Mouse (Mus musculus) neural tube, embryonic 11.5 days (tissue): ENCODE data around the gene Ctsk. TPM values are rescaled to one million over a fixed set of nuclear protein-coding genes. Genes with fewer than 3 reads are reported as not detected.

Source experiments
- ATAC-seq: fragments of 200-750 bp; cut with Nextera tagmentation; 2 replicates; pipeline ENCODE4 v1.8.0; 2017; ENCODE audit warnings: moderate number of reproducible peaks, mild to moderate bottlenecking, moderate TSS enrichment, moderate library complexity; ENCODE audit not compliant: insufficient read depth, low FRiP score, low TSS enrichment
- DNase-seq: peaks from one replicate; pipeline ENCODE4 v3.0.0-alpha.2; 2015; ENCODE audit warnings: low spot score
- H3K27ac ChIP-seq: fragments of 300-500 bp; sonication (generic); 2 replicates; pipeline ENCODE4 v1.5.1; 2014; ENCODE audit warnings: low read depth, mild to moderate bottlenecking, low read length
- H3K27me3 ChIP-seq: fragments of 300-500 bp; sonication (generic); 2 replicates; pipeline ENCODE4 v1.6.1; 2014; ENCODE audit warnings: mild to moderate bottlenecking, low read length, mixed read lengths; ENCODE audit not compliant: control insufficient read depth, insufficient read depth
- H3K36me3 ChIP-seq: fragments of 300-500 bp; sonication (generic); 2 replicates; pipeline ENCODE4 v1.6.1; 2014; ENCODE audit warnings: mild to moderate bottlenecking, low read length, moderate library complexity, mixed read lengths; ENCODE audit not compliant: control insufficient read depth, insufficient read depth
- H3K4me1 ChIP-seq: fragments of 300-500 bp; sonication (generic); 2 replicates; pipeline ENCODE4 v1.6.1; 2014; ENCODE audit warnings: low read length, mixed read lengths; ENCODE audit not compliant: control insufficient read depth, insufficient read depth
- H3K4me2 ChIP-seq: fragments of 300-500 bp; sonication (generic); 2 replicates; pipeline ENCODE4 v1.6.1; 2014; ENCODE audit warnings: low read depth, mild to moderate bottlenecking, moderate library complexity
- H3K4me3 ChIP-seq: fragments of 300-500 bp; sonication (generic); 2 replicates; pipeline ENCODE4 v1.5.1; 2014; ENCODE audit warnings: low read depth, low read length
- H3K9ac ChIP-seq: fragments of 300-500 bp; sonication (generic); 2 replicates; pipeline ENCODE4 v1.6.1; 2014; ENCODE audit warnings: mild to moderate bottlenecking, low read length
- H3K9me3 ChIP-seq: fragments of 300-500 bp; sonication (generic); 2 replicates; pipeline ENCODE4 v1.6.1; 2016; ENCODE audit warnings: low read length; ENCODE audit not compliant: control insufficient read depth
- WGBS: fragments of 180-500 bp; shearing (Covaris S2); extraction: QIAGEN DNeasy Blood & Tissue Kit; methylation state at CpG from one replicate; pipeline ENCODE4 v1.1.7; 2014; 5-methylcytosine and 5-hydroxymethylcytosine counted together
- polyA plus RNA-seq: library from polyadenylated mRNA; unstranded; fragments of >200 nt; fragmentation: Nextera tagmentation; extraction: Ambion mirVana; gene quantifications from 2 replicates; pipeline ENCODE4 v1.2.1, GENCODE M21; 2014

The Ctsk gene
- polyA plus RNA-seq, 1 experiment from 2014 or later = 8.4 TPM

- H3K4me2 ChIP-seq = no peak overlapping the region
- no peak for DNase-seq
- no peaks in the 10 kb centered on the region for H3K4me1 ChIP-seq
- H3K27me3 ChIP-seq = no peaks in the 10 kb centered on the region
- no peak overlapping the region for H3K9ac ChIP-seq
- H3K36me3 ChIP-seq = peaks cover 1% of the 10 kb centered on the region; the same call in 1 of the 2 replicates
- H3K9me3 ChIP-seq = no peaks in the 10 kb centered on the region
- WGBS = 89% methylated on average over 3 of the region's 3 CpGs
- H3K4me3 ChIP-seq = no peak overlapping the region
- ATAC-seq = no peak
- H3K27ac ChIP-seq = no peak overlapping the region
Measured at GRCm38 (mm10) chr3:95488679-95489078, 10.4 kb upstream of the Ctsk start.

GRCm38 (mm10) chr3:95490238-95490637 lies 8.8 kb upstream of the Ctsk start:
- DNase-seq = no peak
- no peak for ATAC-seq

DNA sequence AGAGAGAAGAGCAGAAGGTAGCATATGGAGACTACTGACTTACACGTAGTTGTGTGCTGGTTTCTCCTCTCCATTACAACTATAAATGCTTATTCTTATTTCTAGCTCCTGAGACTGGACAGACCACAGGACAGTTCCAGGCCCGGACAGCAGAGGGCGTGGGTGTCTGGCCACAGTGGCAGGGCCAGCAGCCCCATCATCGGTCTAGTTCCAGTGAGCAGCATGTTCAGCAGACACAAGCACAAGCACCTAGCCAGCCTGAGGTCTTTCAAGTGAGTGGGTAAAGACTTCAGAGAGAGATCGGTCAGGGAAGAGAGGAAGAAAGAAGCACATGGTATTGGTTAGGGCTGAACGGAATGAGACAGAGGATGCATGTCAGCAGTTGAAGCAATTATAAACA lies 4.7 kb upstream of the Ctsk start:
- Histone ChIP-seq H3K36me3 (peaks cover 3% of the 10 kb centered on the region; the same call in 1 of the 2 replicates), H3K4me1 (no peaks in the 10 kb centered on the region), H3K4me3 (no peak overlapping the region), H3K27ac (no peak overlapping the region), H3K9me3 (no peaks in the 10 kb centered on the region), H3K9ac (no peak overlapping the region), H3K27me3 (no peaks in the 10 kb centered on the region), H3K4me2 (no peak overlapping the region)
- 70% methylated on average over 6 of the region's 6 CpGs for WGBS
- DNase-seq = peak; percentile 69
- ATAC-seq = no peak

More at GRCm38 (mm10) chr3:95490238-95490637, 8.8 kb upstream of the Ctsk start:
- H3K4me1 ChIP-seq = no peaks in the 10 kb centered on the region
- peaks cover 3% of the 10 kb centered on the region; the same call in 1 of the 2 replicates for H3K36me3 ChIP-seq
- no peak overlapping the region for H3K4me2 ChIP-seq
- WGBS = 94% methylated on average over 2 of the region's 2 CpGs
- no peak overlapping the region for H3K4me3 ChIP-seq
- no peak overlapping the region for H3K27ac ChIP-seq
- H3K27me3 ChIP-seq = no peaks in the 10 kb centered on the region
- H3K9me3 ChIP-seq = no peaks in the 10 kb centered on the region
- no peak overlapping the region for H3K9ac ChIP-seq

- H3K27me3 ChIP-seq = no peaks in the 10 kb centered on the region
- DNase-seq (no peak), ATAC-seq (no peak)
- no peaks in the 10 kb centered on the region for H3K9me3 ChIP-seq
- no peak overlapping the region for H3K4me2 ChIP-seq
- H3K4me3 ChIP-seq = no peak overlapping the region
- H3K36me3 ChIP-seq = peaks cover 3% of the 10 kb centered on the region; the same call in 1 of the 2 replicates
- H3K27ac ChIP-seq = 0 out of 2 replicates have a peak overlapping the region, but pooled peaks have one; percentile 14
- 92% methylated on average over 2 of the region's 2 CpGs for WGBS
- no peaks in the 10 kb centered on the region for H3K4me1 ChIP-seq
- H3K9ac ChIP-seq = no peak overlapping the region
Measured at GRCm38 (mm10) chr3:95498229-95498628, 827 bp upstream of the Ctsk start.

- H3K27ac ChIP-seq = no peak overlapping the region
- WGBS = 67% methylated on average over 10 of the region's 10 CpGs
- no peaks in the 10 kb centered on the region for H3K27me3 ChIP-seq
- H3K9me3 ChIP-seq = no peaks in the 10 kb centered on the region
- DNase-seq (no peak), ATAC-seq (no peak)
- no peaks in the 10 kb centered on the region; the same call in 1 of the 2 replicates for H3K36me3 ChIP-seq
- H3K4me1 ChIP-seq = no peaks in the 10 kb centered on the region
- H3K4me2 ChIP-seq = no peak overlapping the region
- H3K4me3 ChIP-seq = no peak overlapping the region
- H3K9ac ChIP-seq = no peak overlapping the region
Measured at GRCm38 (mm10) chr3:95499496-95500140, 562 bp downstream of the Ctsk start.

DNA sequence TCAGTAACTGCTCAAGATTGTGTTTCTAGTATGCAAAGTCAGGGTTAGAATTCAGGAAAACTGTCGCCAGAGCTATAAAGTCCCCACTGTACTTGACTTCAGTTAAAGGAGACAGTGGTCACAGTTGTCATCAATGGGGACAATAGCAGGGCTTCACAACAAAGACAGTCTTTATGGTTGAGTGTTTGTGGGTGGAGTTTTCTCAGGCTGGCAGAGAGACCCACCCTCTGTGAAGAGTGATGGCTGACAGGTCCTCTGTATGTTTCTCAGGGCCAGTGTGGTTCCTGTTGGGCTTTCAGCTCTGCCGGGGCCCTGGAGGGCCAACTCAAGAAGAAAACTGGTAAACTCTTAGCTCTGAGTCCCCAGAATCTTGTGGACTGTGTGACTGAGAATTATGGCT lies 3.3 kb downstream of the Ctsk start:
- Histone ChIP-seq H3K4me1 (no peaks in the 10 kb centered on the region), H3K27ac (no peak overlapping the region), H3K9me3 (no peaks in the 10 kb centered on the region), H3K27me3 (no peaks in the 10 kb centered on the region), H3K9ac (no peak overlapping the region), H3K4me3 (no peak overlapping the region), H3K36me3 (no peaks in the 10 kb centered on the region), H3K4me2 (0 out of 2 replicates have a peak overlapping the region, but pooled peaks have one; percentile 6)
- WGBS = 25% methylated on average over 2 of the region's 2 CpGs
- DNase-seq (peak; percentile 9), ATAC-seq (0 out of 2 replicates have a peak, but pooled peaks have one; percentile 69)

DNA sequence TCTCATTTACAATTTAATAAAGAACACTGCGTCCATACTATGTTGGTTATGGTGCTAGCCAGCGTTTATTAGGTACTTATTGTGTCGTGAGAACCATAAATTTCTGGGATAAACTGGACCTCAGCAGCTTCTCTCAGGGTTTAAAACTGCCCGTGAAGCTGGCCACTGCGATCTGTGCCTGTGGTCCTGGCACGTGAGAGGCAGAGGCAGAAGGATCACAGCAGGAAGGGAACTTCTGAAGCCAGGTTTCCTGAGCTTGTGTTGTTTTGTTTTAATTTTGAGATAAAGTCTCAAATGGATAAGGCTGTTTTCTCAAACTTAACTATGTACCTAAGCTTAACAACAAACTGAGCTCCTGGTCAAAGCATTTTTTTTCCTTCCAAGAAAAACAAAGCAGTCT lies 10.3 kb downstream of the Ctsk start:
- H3K9me3 ChIP-seq = no peaks in the 10 kb centered on the region
- H3K4me3 ChIP-seq = no peak overlapping the region
- no peak overlapping the region for H3K27ac ChIP-seq
- H3K4me1 ChIP-seq = no peaks in the 10 kb centered on the region
- WGBS = 76% methylated on average over 6 of the region's 6 CpGs
- no peak overlapping the region for H3K9ac ChIP-seq
- no peak overlapping the region for H3K4me2 ChIP-seq
- no peaks in the 10 kb centered on the region for H3K36me3 ChIP-seq
- DNase-seq (no peak), ATAC-seq (no peak)
- H3K27me3 ChIP-seq = no peaks in the 10 kb centered on the region

- DNase-seq (no peak), ATAC-seq (no peak)
- Histone ChIP-seq H3K36me3 (no peaks in the 10 kb centered on the region), H3K4me3 (no peak overlapping the region), H3K4me1 (no peaks in the 10 kb centered on the region), H3K4me2 (no peak overlapping the region), H3K27me3 (no peaks in the 10 kb centered on the region), H3K9ac (no peak overlapping the region), H3K9me3 (no peaks in the 10 kb centered on the region), H3K27ac (no peak overlapping the region)
- WGBS = 75% methylated on average over 9 of the region's 9 CpGs
Measured at GRCm38 (mm10) chr3:95511611-95512180, 12.6 kb downstream of the Ctsk start.

DNA sequence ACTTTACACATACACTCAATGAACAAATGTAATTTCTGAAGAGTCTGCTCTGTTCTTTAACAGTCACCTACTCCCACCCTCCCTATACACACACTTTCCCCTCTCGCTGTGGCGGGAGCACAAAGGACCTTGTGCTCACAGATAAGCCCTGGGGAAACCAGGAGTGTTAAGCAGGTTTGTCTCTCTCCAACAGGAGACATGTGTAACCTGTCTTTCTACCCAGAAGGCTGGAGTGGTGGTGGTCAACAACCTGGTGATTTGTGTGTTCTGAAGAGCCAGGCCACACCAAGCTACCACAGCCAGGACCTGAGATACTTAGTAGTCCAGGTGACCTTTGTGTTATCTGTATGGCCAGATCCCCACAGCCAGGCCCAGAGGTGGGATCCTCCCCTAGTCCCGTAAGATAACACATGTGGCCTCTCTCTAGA lies 17.6 kb downstream of the Ctsk start:
- Histone ChIP-seq H3K9ac (no peak overlapping the region), H3K4me1 (no peaks in the 10 kb centered on the region)
- 92% methylated on average over 3 of the region's 3 CpGs for WGBS

More for the DNA sequence above, 17.6 kb downstream of the Ctsk start:
- DNase-seq (no peak), ATAC-seq (no peak)
- Histone ChIP-seq H3K36me3 (no peaks in the 10 kb centered on the region), H3K4me2 (no peak overlapping the region), H3K9me3 (no peaks in the 10 kb centered on the region), H3K27ac (no peak overlapping the region), H3K27me3 (no peaks in the 10 kb centered on the region), H3K4me3 (no peak overlapping the region)
